9 mouse cellular contexts compared by ENCODE assay signal in the genomic region with DNA sequence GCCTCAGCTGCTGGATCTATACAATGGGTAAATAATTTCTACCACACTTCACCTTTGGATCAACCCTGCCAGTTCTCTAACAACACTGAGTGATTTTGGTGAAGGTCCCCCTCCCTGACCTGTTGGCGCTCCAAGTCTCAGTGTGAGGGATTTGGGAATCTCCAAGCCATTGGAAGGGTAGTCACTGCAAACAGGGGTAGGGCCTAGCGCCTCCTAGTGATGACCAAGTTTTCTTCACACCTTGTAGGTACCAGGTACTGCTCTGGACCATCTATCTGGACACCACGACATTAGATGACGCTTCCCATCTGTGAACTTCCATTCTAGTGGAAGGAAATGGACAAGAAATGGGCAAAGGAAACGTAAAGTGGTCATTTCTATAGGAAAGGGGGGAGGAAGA. TPM values are rescaled to one million over a fixed set of nuclear protein-coding genes. Genes with fewer than 3 reads are reported as not detected.
DNase-seq lines count a peak whose midpoint lies in the region; ATAC-seq and TF ChIP-seq lines count a peak whose summit lies in the region.
"Had no signal": no experiment of that assay in that cellular context is flagged by ENCODE, and none has a peak within 500 bp of the region (broad histone marks: within the 10 kb centered on the region; RNA-seq: fewer than 3 reads in every experiment).

No protein-coding gene starts in this region.

- peaks cover 69% of the 10 kb centered on the region for H3K27me3 ChIP-seq in E14TG2a.4 (ENCODE audit: insufficient read depth, low read length)
- peaks cover 65% of the 10 kb centered on the region for H3K27me3 ChIP-seq in forebrain, embryonic 13.5 days
- H3K27me3 ChIP-seq in limb, embryonic 14.5 days (ENCODE audit: control insufficient read depth, insufficient read depth, low read length): peaks cover 41% of the 10 kb centered on the region

- ATAC-seq in frontal cortex, adult (ENCODE audit: low TSS enrichment): peak; percentile 64; the same call in 1 of the 2 replicates
- ATAC-seq in forebrain, embryonic 13.5 days: no peak
- ATAC-seq in limb, embryonic 14.5 days (ENCODE audit: low FRiP score, low read depth): no peak
- no peak for ATAC-seq in megakaryocyte, adult 5-6 weeks (ENCODE audit: poor library complexity, severe bottlenecking)

- peaks cover 22% of the 10 kb centered on the region for H3K4me1 ChIP-seq in E14TG2a.4 (replicated peaks; ENCODE audit: low read depth, low read length)
- peaks cover 25% of the 10 kb centered on the region for H3K4me1 ChIP-seq in forebrain, embryonic 13.5 days
- peaks cover 3% of the 10 kb centered on the region; the same call in 1 of the 2 replicates for H3K4me1 ChIP-seq in limb, embryonic 14.5 days (ENCODE audit: control insufficient read depth, insufficient read depth, low read length)

- H3K27ac ChIP-seq in forebrain, embryonic 13.5 days: no peak overlapping the region
- no peak overlapping the region for H3K27ac ChIP-seq in limb, embryonic 14.5 days (replicated peaks; ENCODE audit: low read depth, low read length)

- no peaks in the 10 kb centered on the region for H3K9me3 ChIP-seq in E14TG2a.4 (ENCODE audit: low read length)
- H3K9me3 ChIP-seq in forebrain, embryonic 13.5 days (replicated peaks): no peaks in the 10 kb centered on the region
- H3K9me3 ChIP-seq in limb, embryonic 14.5 days (ENCODE audit: control insufficient read depth, low read length): no peaks in the 10 kb centered on the region

- no peak for DNase-seq in frontal cortex, postnatal 14 days (ENCODE audit: low spot score in 2 of 2)
- no peak for DNase-seq in limb, embryonic 14.5 days (ENCODE audit: low spot score)
- no peak for DNase-seq in urinary bladder, adult 18-20 months (ENCODE audit: low spot score in 2 of 2)
- DNase-seq in urinary bladder, postnatal 4 days (ENCODE audit: low spot score in 2 of 2): no peak
- DNase-seq: cerebellum, adult 9-10 months had no signal

- peak overlapping the region; percentile 84 for H3K4me3 ChIP-seq in E14TG2a.4 (replicated peaks; ENCODE audit: low read length)
- H3K4me3 ChIP-seq in forebrain, embryonic 13.5 days: peak overlapping the region; percentile 56
- H3K4me3 ChIP-seq in limb, embryonic 14.5 days (replicated peaks; ENCODE audit: low read length): peak overlapping the region; percentile 61

- TF ChIP-seq CTCF in E14TG2a.4 (conservative IDR thresholded peaks at IDR 0.05; ENCODE audit: low read length): peak; percentile 50

- TF ChIP-seq POLR2A in limb, embryonic 14.5 days (IDR thresholded peaks at IDR 0.05; ENCODE audit: borderline replicate concordance, extremely low read depth, insufficient read depth, insufficient read length): no peak

- WGBS in forebrain, embryonic 13.5 days: 12% methylated on average over 5 of the region's 5 CpGs
- 15% methylated on average over 5 of the region's 5 CpGs for WGBS in limb, embryonic 14.5 days

- no peaks in the 10 kb centered on the region for H3K36me3 ChIP-seq in E14TG2a.4 (ENCODE audit: insufficient read depth, low read length)
- no peaks in the 10 kb centered on the region for H3K36me3 ChIP-seq in forebrain, embryonic 13.5 days (ENCODE audit: poor library complexity, severe bottlenecking)
- H3K36me3 ChIP-seq in limb, embryonic 14.5 days (ENCODE audit: control insufficient read depth, insufficient read depth, low read length): no peaks in the 10 kb centered on the region

- H3K9ac ChIP-seq in forebrain, embryonic 13.5 days: no peak overlapping the region
- H3K9ac ChIP-seq in limb, embryonic 14.5 days (ENCODE audit: low read depth, low read length, severe bottlenecking): no peak overlapping the region

- peak overlapping the region; percentile 84 for H3K4me2 ChIP-seq in forebrain, embryonic 13.5 days
- H3K4me2 ChIP-seq in limb, embryonic 14.5 days (replicated peaks; ENCODE audit: low read depth, low read length, severe bottlenecking): peak overlapping the region; percentile 91; the same call in 1 of the 2 replicates

RNA-seq across cellular contexts. Expression of a gene that starts 0.5 kb away (rescaled TPM):
- 0.11 and 0.18 TPM in 2 replicates for polyA plus RNA-seq in forebrain, embryonic 13.5 days (2015; fragmentation: Nextera tagmentation; extraction: Ambion mirVana)
- 1.2 and 2.2 TPM in 2 replicates for polyA plus RNA-seq in limb, embryonic 14.5 days (2012; rRNA removed)
- 0.22 and 0.35 TPM in 2 replicates for polyA plus RNA-seq in limb, embryonic 14.5 days (2014; fragmentation: Nextera tagmentation; extraction: Ambion mirVana)
- not detected in 2 replicates for total RNA-seq in megakaryocyte, adult 5-6 weeks (2015)
- total RNA-seq in megakaryocyte, adult 5-6 weeks (2017): not detected in 2 replicates

RNA-seq across cellular contexts. Expression of a gene that starts 16.9 kb away (rescaled TPM):
- polyA plus RNA-seq in forebrain, embryonic 13.5 days (2015; fragmentation: Nextera tagmentation; extraction: Ambion mirVana): 12.5 and 17.1 TPM in 2 replicates
- 149 and 171 TPM in 2 replicates for polyA plus RNA-seq in limb, embryonic 14.5 days (2012; rRNA removed)
- polyA plus RNA-seq in limb, embryonic 14.5 days (2014; fragmentation: Nextera tagmentation; extraction: Ambion mirVana): 157 and 176 TPM in 2 replicates
- not detected in 2 replicates for total RNA-seq in megakaryocyte, adult 5-6 weeks (2015)
- 0.15 TPM in 1 of 2 replicates, not detected in the other for total RNA-seq in megakaryocyte, adult 5-6 weeks (2017)

RNA-seq across cellular contexts. Expression of a gene that starts 55.0 kb away (rescaled TPM):
- 429 and 523 TPM in 2 replicates for polyA plus RNA-seq in forebrain, embryonic 13.5 days (2015; fragmentation: Nextera tagmentation; extraction: Ambion mirVana)
- 122 and 178 TPM in 2 replicates for polyA plus RNA-seq in limb, embryonic 14.5 days (2012; rRNA removed)
- 460 and 510 TPM in 2 replicates for polyA plus RNA-seq in limb, embryonic 14.5 days (2014; fragmentation: Nextera tagmentation; extraction: Ambion mirVana)
- 318 and 395 TPM in 2 replicates for total RNA-seq in megakaryocyte, adult 5-6 weeks (2015)
- 120 and 123 TPM in 2 replicates for total RNA-seq in megakaryocyte, adult 5-6 weeks (2017)
